Mouse (Mus musculus) cortical plate, adult 2 months (tissue): ENCODE measurements around the gene Tbc1d32.

ENCODE experiments used
- CTCF ChIP-seq: fragments of 200-500 bp; IDR thresholded peaks from 2 replicates; pipeline ENCODE4 v1.5.1; 2011; ENCODE audit warnings: mild to moderate bottlenecking, control low read depth, low read length; ENCODE audit not compliant: insufficient read depth; ENCODE audit errors: extremely low read depth
- POLR2A ChIP-seq: fragments of 200-500 bp; IDR thresholded peaks from 2 replicates; pipeline ENCODE4 v1.6.1; 2011; ENCODE audit warnings: mild to moderate bottlenecking, low read length, control low read depth; ENCODE audit not compliant: insufficient read depth; ENCODE audit errors: extremely low read depth

- TF ChIP-seq POLR2A (no peak), CTCF (no peak)
These were observed 29.8 kb downstream of the Tbc1d32 start for GRCm38 (mm10) chr10:56198691-56199090.
